Mouse (Mus musculus) heart, embryonic 10.5 days (tissue): ENCODE results near the gene Neb. TPM values are rescaled to one million over a fixed set of nuclear protein-coding genes. Genes with fewer than 3 reads are reported as not detected.

Source experiments
- DNase-seq: peaks from one replicate; pipeline ENCODE4 v3.0.0-alpha.2; 2017; ENCODE audit warnings: low spot score
- H3K27ac ChIP-seq: fragments of 300-500 bp; sonication (generic); 2 replicates; pipeline ENCODE4 v1.5.1; 2016; ENCODE audit warnings: mild to moderate bottlenecking
- H3K27me3 ChIP-seq: fragments of 300-500 bp; sonication (generic); 2 replicates; pipeline ENCODE4 v1.6.1; 2016; ENCODE audit warnings: mild to moderate bottlenecking; ENCODE audit not compliant: poor library complexity, insufficient read depth, severe bottlenecking
- H3K36me3 ChIP-seq: fragments of 300-500 bp; sonication (generic); 2 replicates; pipeline ENCODE4 v1.6.1; 2016; ENCODE audit warnings: mild to moderate bottlenecking, moderate library complexity
- H3K4me1 ChIP-seq: fragments of 300-500 bp; sonication (generic); 2 replicates; pipeline ENCODE4 v1.6.1; 2016; ENCODE audit warnings: mild to moderate bottlenecking
- H3K4me3 ChIP-seq: fragments of 300-500 bp; sonication (generic); 2 replicates; pipeline ENCODE4 v1.5.1; 2016; ENCODE audit warnings: mild to moderate bottlenecking, moderate library complexity
- H3K9me3 ChIP-seq: fragments of 300-500 bp; sonication (generic); 2 replicates; pipeline ENCODE4 v1.6.1; 2016; ENCODE audit warnings: mild to moderate bottlenecking, moderate library complexity
- WGBS: fragments of 180-500 bp; shearing (Covaris S2); methylation state at CpG from one replicate; pipeline ENCODE4 v1.1.7; 2016; 5-methylcytosine and 5-hydroxymethylcytosine counted together
- polyA plus RNA-seq: library from polyadenylated mRNA; unstranded; fragments of >200 nt; fragmentation: Nextera tagmentation; extraction: Ambion mirVana; gene quantifications from 2 replicates; pipeline ENCODE4 v1.2.1, GENCODE M21; 2016

Neb gene
- 0.75 and 1.7 TPM in 2 replicates for polyA plus RNA-seq

GRCm38 (mm10) chr2:52378448-52378804 is at the start of gene Neb:
Gene Neb (minus strand): TSS chr2:52378474.
- Histone ChIP-seq H3K9me3 (no peaks in the 10 kb centered on the region), H3K4me3 (peak within 1 kb of the TSS; percentile 29), H3K27ac (no peak within 1 kb of the TSS), H3K27me3 (no peaks in the 10 kb centered on the region), H3K36me3 (no peaks in the 10 kb centered on the region), H3K4me1 (0 out of 2 replicates have a peak, but pooled peaks cover 2% of the 10 kb centered on the region)
- DNase-seq, result no peak
- 45% methylated on average over 7 of the region's 7 CpGs for WGBS

- Histone ChIP-seq H3K4me3 (no peak overlapping the region), H3K36me3 (no peaks in the 10 kb centered on the region), H3K9me3 (no peaks in the 10 kb centered on the region), H3K4me1 (peaks cover 17% of the 10 kb centered on the region), H3K27me3 (no peaks in the 10 kb centered on the region), H3K27ac (no peak overlapping the region)
- WGBS, result 84% methylated on average over 3 of the region's 3 CpGs
- DNase-seq, result no peak
These were observed 49.1 kb upstream of the Neb start for GRCm38 (mm10) chr2:52427383-52427782.

GRCm38 (mm10) chr2:52426041-52426440 is 47.8 kb upstream of the Neb start:
- WGBS, result 91% methylated on average over 3 of the region's 3 CpGs
- Histone ChIP-seq H3K4me3 (no peak overlapping the region), H3K9me3 (no peaks in the 10 kb centered on the region), H3K27ac (no peak overlapping the region), H3K36me3 (no peaks in the 10 kb centered on the region), H3K4me1 (peaks cover 30% of the 10 kb centered on the region), H3K27me3 (no peaks in the 10 kb centered on the region)
- no peak for DNase-seq

DNA sequence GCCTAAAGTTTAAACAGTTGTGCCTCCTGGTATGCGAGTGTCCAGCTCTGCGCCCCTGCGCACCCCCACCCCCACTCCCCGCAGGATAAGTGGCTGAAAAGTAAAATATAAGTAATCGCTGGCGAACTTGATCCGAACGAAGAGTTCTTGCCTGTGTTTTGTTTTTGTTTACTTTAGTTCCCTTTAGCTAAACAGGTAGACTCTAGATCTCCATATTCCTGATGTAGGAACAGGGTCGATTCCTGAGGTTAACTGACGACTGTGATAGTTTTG is 47.2 kb upstream of the Neb start:
- WGBS, result 27% methylated on average over 10 of the region's 10 CpGs
- no peaks in the 10 kb centered on the region for H3K9me3 ChIP-seq
- no peak for DNase-seq
- H3K36me3 ChIP-seq, result no peaks in the 10 kb centered on the region
- peaks cover 34% of the 10 kb centered on the region for H3K4me1 ChIP-seq
- H3K27me3 ChIP-seq, result no peaks in the 10 kb centered on the region
- H3K4me3 ChIP-seq, result peak overlapping the region; percentile 98
- H3K27ac ChIP-seq, result peak overlapping the region; percentile 99

DNA sequence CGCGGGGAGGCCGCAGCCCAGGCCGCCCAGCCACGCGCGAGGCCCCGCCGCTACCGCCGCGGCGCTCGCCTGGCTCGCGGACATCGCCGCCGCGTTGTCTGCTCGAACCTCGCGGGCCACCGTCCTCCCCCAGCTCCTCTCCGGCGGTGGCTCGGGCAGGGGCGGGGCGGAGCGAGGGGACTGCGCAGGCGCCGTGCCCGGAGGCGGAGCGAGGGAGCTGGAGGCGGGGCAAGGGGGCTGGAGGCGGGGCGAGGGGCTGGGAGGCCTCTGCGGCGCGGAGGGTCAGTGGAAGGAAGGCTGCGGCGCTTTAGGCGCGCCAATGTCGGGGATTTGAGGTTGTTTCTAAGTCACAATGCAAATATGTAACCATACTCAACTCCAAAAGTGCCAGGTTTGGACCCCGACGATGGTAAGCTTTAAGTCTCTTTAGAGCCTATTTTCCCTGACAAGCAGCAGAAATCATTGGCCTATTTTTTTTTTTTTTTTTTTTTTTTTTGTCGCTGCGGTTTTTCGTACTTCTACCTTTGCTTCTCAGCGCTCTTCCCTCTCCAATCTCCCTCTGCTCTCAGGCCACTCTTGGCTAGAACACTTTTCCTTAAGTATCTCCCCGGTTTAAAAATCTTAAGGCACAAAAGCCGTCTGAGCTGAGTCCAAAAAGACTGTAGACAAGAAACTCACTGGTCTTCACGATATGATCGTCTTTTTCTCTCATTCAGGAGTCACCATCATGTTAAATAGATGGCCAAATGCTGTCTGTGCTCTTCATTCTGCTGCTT is 46.7 kb upstream of the Neb start, which contains the start of gene Arl5a:
Arl5a (minus strand) TSS at position 155 of the 776 bp plus-strand sequence.
- under 1% methylated on average over 54 of the region's 57 CpGs for WGBS
- peak; percentile 96 for DNase-seq
- no peaks in the 10 kb centered on the region for H3K36me3 ChIP-seq

GRCm38 (mm10) chr2:52424248-52424728 is 46.0 kb upstream of the Neb start:
- under 1% methylated on average over 42 of the region's 42 CpGs for WGBS
- DNase-seq, result peak; percentile 82
- peak overlapping the region; percentile 98 for H3K4me3 ChIP-seq
- peak overlapping the region; percentile 99 for H3K27ac ChIP-seq
- H3K9me3 ChIP-seq, result no peaks in the 10 kb centered on the region
- H3K4me1 ChIP-seq, result peaks cover 43% of the 10 kb centered on the region
- H3K27me3 ChIP-seq, result no peaks in the 10 kb centered on the region
- no peaks in the 10 kb centered on the region for H3K36me3 ChIP-seq

More for the DNA sequence above, 46.7 kb upstream of the Neb start, which contains the start of gene Arl5a:
- Histone ChIP-seq H3K27me3 (no peaks in the 10 kb centered on the region), H3K4me3 (peak within 1 kb of the TSS; percentile 98), H3K9me3 (no peaks in the 10 kb centered on the region), H3K27ac (peak within 1 kb of the TSS; percentile 99), H3K4me1 (peaks cover 38% of the 10 kb centered on the region)

GRCm38 (mm10) chr2:52423611-52424247 is 45.5 kb upstream of the Neb start:
- H3K27ac ChIP-seq, result peak overlapping the region; percentile 99
- H3K4me3 ChIP-seq, result peak overlapping the region; percentile 98
- peaks cover 49% of the 10 kb centered on the region for H3K4me1 ChIP-seq
- no peaks in the 10 kb centered on the region for H3K9me3 ChIP-seq
- no peaks in the 10 kb centered on the region for H3K36me3 ChIP-seq
- H3K27me3 ChIP-seq, result no peaks in the 10 kb centered on the region
- 3% methylated on average over 16 of the region's 16 CpGs for WGBS
- no peak for DNase-seq

- Histone ChIP-seq H3K9me3 (no peaks in the 10 kb centered on the region), H3K27me3 (no peaks in the 10 kb centered on the region), H3K27ac (peak overlapping the region; percentile 99), H3K36me3 (no peaks in the 10 kb centered on the region), H3K4me1 (peaks cover 49% of the 10 kb centered on the region), H3K4me3 (peak overlapping the region; percentile 98)
- DNase-seq, result no peak
- 57% methylated on average over 8 of the region's 8 CpGs for WGBS
These were observed 44.8 kb upstream of the Neb start for GRCm38 (mm10) chr2:52422871-52423610.

- H3K4me1 ChIP-seq, result peaks cover 49% of the 10 kb centered on the region
These were observed 42.9 kb upstream of the Neb start for GRCm38 (mm10) chr2:52421197-52421596.

DNA sequence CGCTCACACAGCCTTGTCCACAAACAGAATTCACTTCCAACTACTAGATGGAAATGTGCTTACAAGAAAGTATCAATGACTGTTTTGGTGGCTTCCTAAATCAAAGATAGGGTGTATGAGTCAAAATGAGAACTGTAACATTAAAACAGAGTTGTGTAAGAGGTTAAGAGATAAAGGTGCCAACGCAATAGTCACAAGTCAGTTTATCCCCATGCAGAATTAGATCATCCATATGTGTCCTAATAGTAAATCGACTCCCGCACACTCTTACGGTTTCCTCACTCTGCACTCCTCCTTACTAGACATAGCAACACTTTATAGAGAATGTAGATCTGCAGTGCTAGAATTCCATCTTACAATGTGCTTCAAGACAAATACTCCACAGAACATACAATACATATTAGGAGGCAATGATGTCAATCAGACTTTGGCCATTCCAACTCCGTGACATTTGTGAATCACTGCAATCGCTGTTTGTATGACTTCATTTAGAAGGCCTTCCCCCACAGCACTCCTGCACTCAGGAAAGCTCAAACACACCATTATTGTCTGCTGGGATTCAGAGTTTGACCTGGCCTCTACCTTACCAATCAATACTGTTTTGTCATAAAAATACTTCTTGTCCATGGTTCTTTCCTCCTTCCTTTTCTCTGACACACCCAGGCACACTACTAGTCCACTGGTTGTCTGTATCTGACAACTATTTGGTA is 41.9 kb upstream of the Neb start:
- WGBS, result 81% methylated on average over 7 of the region's 7 CpGs
- no peak overlapping the region for H3K27ac ChIP-seq
- no peak overlapping the region for H3K4me3 ChIP-seq
- no peak for DNase-seq
- no peaks in the 10 kb centered on the region for H3K27me3 ChIP-seq
- peaks cover 44% of the 10 kb centered on the region for H3K4me1 ChIP-seq
- no peaks in the 10 kb centered on the region for H3K9me3 ChIP-seq
- peaks cover 17% of the 10 kb centered on the region for H3K36me3 ChIP-seq

More at GRCm38 (mm10) chr2:52421197-52421596, 42.9 kb upstream of the Neb start:
- 36% methylated on average over 6 of the region's 6 CpGs for WGBS
- H3K36me3 ChIP-seq, result peaks cover 6% of the 10 kb centered on the region
- H3K4me3 ChIP-seq, result peak overlapping the region; percentile 16
- H3K27me3 ChIP-seq, result no peaks in the 10 kb centered on the region
- no peaks in the 10 kb centered on the region for H3K9me3 ChIP-seq
- peak overlapping the region; percentile 67; the same call in 1 of the 2 replicates for H3K27ac ChIP-seq
- DNase-seq, result no peak

- H3K27ac ChIP-seq, result no peak overlapping the region
- H3K4me1 ChIP-seq, result peaks cover 40% of the 10 kb centered on the region
- H3K36me3 ChIP-seq, result peaks cover 25% of the 10 kb centered on the region
- no peak overlapping the region for H3K4me3 ChIP-seq
- no peaks in the 10 kb centered on the region for H3K9me3 ChIP-seq
- DNase-seq, result no peak
- no peaks in the 10 kb centered on the region for H3K27me3 ChIP-seq
- WGBS, result 61% methylated on average over 6 of the region's 6 CpGs
These were observed 41.0 kb upstream of the Neb start for GRCm38 (mm10) chr2:52419295-52419694.

DNA sequence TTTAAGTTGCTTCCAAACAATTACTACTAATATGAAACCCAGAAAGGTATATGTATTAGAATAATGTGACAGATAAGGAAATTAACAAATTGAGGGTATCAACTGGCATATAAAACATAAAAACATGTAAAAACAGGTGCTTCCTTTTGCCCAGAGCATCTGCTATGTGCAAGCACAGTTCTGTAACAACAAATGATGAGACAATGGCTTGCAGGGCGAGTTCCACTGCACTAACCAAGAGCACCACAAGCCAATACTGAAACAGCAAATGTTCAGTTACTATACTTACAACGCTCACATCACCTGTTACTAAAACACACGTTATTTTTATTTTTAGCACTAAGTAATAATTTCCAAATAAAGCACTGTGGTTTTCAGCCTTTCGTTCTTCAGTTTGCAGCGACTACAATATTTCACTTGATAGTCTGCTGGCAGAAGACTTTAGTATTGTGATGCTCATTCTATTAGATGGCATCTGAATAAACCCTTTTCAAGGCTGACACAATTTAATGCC is 34.3 kb upstream of the Neb start:
- no peaks in the 10 kb centered on the region for H3K4me1 ChIP-seq

More for the DNA sequence above, 34.3 kb upstream of the Neb start:
- Histone ChIP-seq H3K27me3 (no peaks in the 10 kb centered on the region), H3K9me3 (peaks cover 21% of the 10 kb centered on the region), H3K4me3 (no peak overlapping the region), H3K27ac (no peak overlapping the region), H3K36me3 (peaks cover 86% of the 10 kb centered on the region)
- WGBS, result 96% methylated on average over 5 of the region's 5 CpGs
- DNase-seq, result no peak
